Mouse (Mus musculus): ENCODE data around the gene Foxc1. TPM values are rescaled to one million over a fixed set of nuclear protein-coding genes. Genes with fewer than 3 reads are reported as not detected.

Gene Foxc1
- polyA plus RNA-seq, 1 experiment from 2014 or later, result 6.1 TPM

DNA sequence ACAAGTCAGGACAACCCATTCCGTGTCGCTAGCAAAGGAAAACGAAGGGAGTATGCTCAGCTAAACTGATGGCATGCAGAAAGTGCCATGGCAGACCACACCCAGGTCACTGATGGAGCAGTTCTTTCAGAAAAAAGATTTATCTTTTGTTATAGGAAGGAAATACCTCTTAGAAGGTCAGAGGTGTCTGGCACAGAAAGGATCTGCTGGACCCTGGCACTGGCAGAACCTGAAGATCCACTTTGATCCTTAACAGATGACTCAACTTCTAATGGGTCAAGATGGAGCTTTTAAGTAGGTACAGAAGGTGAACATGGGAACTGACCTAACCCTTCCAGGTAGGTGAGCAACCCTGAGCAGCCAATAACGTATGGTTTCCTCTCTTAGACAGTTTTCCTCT, 29.4 kb downstream of the Foxc1 start:
- Histone ChIP-seq H3K9me3 (ENCODE audit: control insufficient read depth, low read length) (no peaks in the 10 kb centered on the region), H3K4me3 (ENCODE audit: low read depth, low read length) (no peak overlapping the region), H3K36me3 (ENCODE audit: control insufficient read depth, insufficient read depth, low read length) (no peaks in the 10 kb centered on the region), H3K27me3 (ENCODE audit: control insufficient read depth, insufficient read depth, low read length) (no peaks in the 10 kb centered on the region), H3K9ac (ENCODE audit: low read depth, low read length) (no peak overlapping the region), H3K4me1 (replicated peaks; ENCODE audit: control insufficient read depth, insufficient read depth, low read length) (no peaks in the 10 kb centered on the region), H3K27ac (ENCODE audit: low read depth, low read length) (no peak overlapping the region), H3K4me2 (replicated peaks; ENCODE audit: low read depth, low read length) (no peak overlapping the region)
- no peak for DNase-seq (ENCODE audit: low spot score)
- no peak for ATAC-seq (ENCODE audit: low FRiP score)
- 84% methylated on average over 4 of the region's 4 CpGs for WGBS

DNA sequence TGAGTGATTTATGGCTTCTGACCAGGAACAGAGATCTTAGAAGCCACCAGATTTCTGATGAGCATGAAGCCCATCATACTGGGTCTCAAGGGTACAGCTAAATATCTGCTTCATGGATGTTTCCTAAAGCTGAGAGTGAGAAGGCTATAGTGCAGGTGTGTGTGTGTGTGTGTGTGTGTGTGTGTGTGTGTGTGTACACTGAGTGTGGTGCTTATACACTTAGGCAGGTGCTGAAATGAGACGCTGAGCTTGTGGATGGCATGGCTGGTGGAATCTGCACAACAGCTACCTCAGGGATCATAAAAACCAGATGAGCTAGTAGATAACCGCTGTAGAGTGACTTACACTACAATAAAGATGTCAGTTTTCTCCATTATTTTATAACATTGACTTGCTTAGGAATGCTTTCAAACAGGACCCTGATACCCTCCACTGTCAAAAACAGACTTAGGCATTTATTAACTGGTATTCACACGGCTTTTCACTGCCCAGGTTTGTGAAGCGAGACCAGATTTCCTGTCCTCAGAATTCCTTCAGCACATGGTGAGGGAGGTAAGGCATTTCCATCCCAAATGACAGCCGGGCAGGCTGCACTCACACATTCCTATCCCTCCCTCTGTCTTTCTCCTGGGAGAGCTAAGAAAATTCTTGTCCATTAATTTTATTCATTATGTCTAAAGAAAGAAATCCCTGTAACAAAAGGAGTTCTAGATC, 43.0 kb downstream of the Foxc1 start:
- WGBS, result 45% methylated on average over 5 of the region's 5 CpGs
- DNase-seq (ENCODE audit: low spot score) (no peak), ATAC-seq (ENCODE audit: low FRiP score) (no peak)

GRCm38 (mm10) chr13:31853564-31853963, 47.1 kb downstream of the Foxc1 start:
- no peak overlapping the region for H3K27ac ChIP-seq (ENCODE audit: low read depth, low read length)
- ATAC-seq (ENCODE audit: low FRiP score) (no peak), DNase-seq (ENCODE audit: low spot score) (no peak)
- H3K36me3 ChIP-seq (ENCODE audit: control insufficient read depth, insufficient read depth, low read length), result no peaks in the 10 kb centered on the region
- 57% methylated on average over 2 of the region's 2 CpGs for WGBS
- H3K9me3 ChIP-seq (ENCODE audit: control insufficient read depth, low read length), result no peaks in the 10 kb centered on the region
- no peak overlapping the region for H3K4me3 ChIP-seq (ENCODE audit: low read depth, low read length)
- no peaks in the 10 kb centered on the region for H3K27me3 ChIP-seq (ENCODE audit: control insufficient read depth, insufficient read depth, low read length)
- no peak overlapping the region for H3K4me2 ChIP-seq (replicated peaks; ENCODE audit: low read depth, low read length)
- no peaks in the 10 kb centered on the region for H3K4me1 ChIP-seq (replicated peaks; ENCODE audit: control insufficient read depth, insufficient read depth, low read length)
- H3K9ac ChIP-seq (ENCODE audit: low read depth, low read length), result no peak overlapping the region

More for the DNA sequence above, 43.0 kb downstream of the Foxc1 start:
- Histone ChIP-seq H3K4me1 (replicated peaks; ENCODE audit: control insufficient read depth, insufficient read depth, low read length) (no peaks in the 10 kb centered on the region), H3K9me3 (ENCODE audit: control insufficient read depth, low read length) (no peaks in the 10 kb centered on the region), H3K9ac (ENCODE audit: low read depth, low read length) (no peak overlapping the region), H3K4me2 (replicated peaks; ENCODE audit: low read depth, low read length) (no peak overlapping the region), H3K27me3 (ENCODE audit: control insufficient read depth, insufficient read depth, low read length) (no peaks in the 10 kb centered on the region), H3K4me3 (ENCODE audit: low read depth, low read length) (no peak overlapping the region), H3K27ac (ENCODE audit: low read depth, low read length) (no peak overlapping the region), H3K36me3 (ENCODE audit: control insufficient read depth, insufficient read depth, low read length) (no peaks in the 10 kb centered on the region)

GRCm38 (mm10) chr13:31854000-31854399, 47.6 kb downstream of the Foxc1 start:
- no peak overlapping the region for H3K27ac ChIP-seq (ENCODE audit: low read depth, low read length)
- H3K4me2 ChIP-seq (replicated peaks; ENCODE audit: low read depth, low read length), result no peak overlapping the region
- ATAC-seq (ENCODE audit: low FRiP score) (no peak), DNase-seq (ENCODE audit: low spot score) (no peak)
- H3K4me3 ChIP-seq (ENCODE audit: low read depth, low read length), result no peak overlapping the region
- no peaks in the 10 kb centered on the region for H3K36me3 ChIP-seq (ENCODE audit: control insufficient read depth, insufficient read depth, low read length)
- H3K9ac ChIP-seq (ENCODE audit: low read depth, low read length), result no peak overlapping the region
- no peaks in the 10 kb centered on the region for H3K9me3 ChIP-seq (ENCODE audit: control insufficient read depth, low read length)
- WGBS, result 78% methylated on average over 4 of the region's 4 CpGs
- no peaks in the 10 kb centered on the region for H3K27me3 ChIP-seq (ENCODE audit: control insufficient read depth, insufficient read depth, low read length)
- no peaks in the 10 kb centered on the region for H3K4me1 ChIP-seq (replicated peaks; ENCODE audit: control insufficient read depth, insufficient read depth, low read length)

GRCm38 (mm10) chr13:31860200-31860599, 53.8 kb downstream of the Foxc1 start:
- no peak for ATAC-seq (ENCODE audit: low FRiP score)
- Histone ChIP-seq H3K27ac (ENCODE audit: low read depth, low read length) (no peak overlapping the region), H3K9me3 (ENCODE audit: control insufficient read depth, low read length) (no peaks in the 10 kb centered on the region), H3K27me3 (ENCODE audit: control insufficient read depth, insufficient read depth, low read length) (no peaks in the 10 kb centered on the region), H3K9ac (ENCODE audit: low read depth, low read length) (no peak overlapping the region), H3K4me1 (replicated peaks; ENCODE audit: control insufficient read depth, insufficient read depth, low read length) (no peaks in the 10 kb centered on the region), H3K36me3 (ENCODE audit: control insufficient read depth, insufficient read depth, low read length) (no peaks in the 10 kb centered on the region), H3K4me2 (replicated peaks; ENCODE audit: low read depth, low read length) (no peak overlapping the region), H3K4me3 (ENCODE audit: low read depth, low read length) (no peak overlapping the region)
- 87% methylated on average over 5 of the region's 5 CpGs for WGBS
- DNase-seq (ENCODE audit: low spot score), result no peak

Other genes starting within 250 kb of the Foxc1 start
- not detected in 2 replicates for gene A530084C06Rik, start 247.3 kb upstream of the Foxc1 start, polyA plus RNA-seq (2014; fragmentation: Nextera tagmentation; extraction: Ambion mirVana)
- gene Foxf2, start 180.8 kb upstream of the Foxc1 start, polyA plus RNA-seq (2014; fragmentation: Nextera tagmentation; extraction: Ambion mirVana), result 4.8 and 9.1 TPM in 2 replicates